Mouse (Mus musculus) lung, adult 2 months (tissue): ENCODE measurements at regions not wholly inside any gene's neighbourhood (a gene's known extent, or its start where the extent isn't known, plus 50 kb on each side); places are given as distances from the start of the nearest gene placed in this dataset.

ENCODE experiments used
- CTCF ChIP-seq: fragments of 200-500 bp; IDR thresholded peaks from 2 replicates; pipeline ENCODE4 v1.5.1; 2011; ENCODE audit warnings: mild to moderate bottlenecking, low read length, control low read depth; ENCODE audit not compliant: insufficient read depth
- POLR2A ChIP-seq: fragments of 200-500 bp; IDR thresholded peaks from 2 replicates; pipeline ENCODE4 v1.6.1; 2011; ENCODE audit warnings: low read depth, mild to moderate bottlenecking, control low read depth, low read length, borderline replicate concordance; ENCODE audit errors: extremely low read depth

GRCm38 (mm10) chr10:119040205-119040604 lies 170.2 kb upstream of the Dyrk2 start:
- TF ChIP-seq CTCF (no peak), POLR2A (no peak)
